10 mouse cellular contexts compared by ENCODE assay signal in genomic region chr6:61902715-61903114, GRCm38 (mm10).
A peak's percentile ranks its signal among the peaks of the same experiment; 100 is the strongest.
DNase-seq lines count a peak whose midpoint lies in the region; ATAC-seq lines count a peak whose summit lies in the region.
"Had no signal": no experiment of that assay in that cellular context is flagged by ENCODE, and none has a peak within 500 bp of the region (broad histone marks: within the 10 kb centered on the region; RNA-seq: fewer than 3 reads in every experiment).

No protein-coding gene starts in this region.

- H3K4me3 ChIP-seq in liver, embryonic 11.5 days (ENCODE audit: low read depth, low read length) = no peak overlapping the region

- 25% methylated on average over 1 of the region's 1 CpGs for WGBS in liver, embryonic 11.5 days

- no peaks in the 10 kb centered on the region for H3K4me1 ChIP-seq in liver, embryonic 11.5 days (replicated peaks; ENCODE audit: control insufficient read depth, insufficient read depth, low read length)

- DNase-seq in heart, postnatal 4 days = peak; percentile 4
- no peak for DNase-seq in heart, adult 11 months
- peak; percentile 5 for DNase-seq in right cerebral cortex, adult 18-20 months
- DNase-seq in right cerebral cortex, postnatal 25 days = no peak
- DNase-seq in embryo, embryonic 11 days = peak; percentile 14
- DNase-seq in liver, embryonic 11.5 days (ENCODE audit: low spot score) = no peak
- no peak for DNase-seq in gastrocnemius, adult 18-20 months (ENCODE audit: low spot score)
- DNase-seq: heart, postnatal 36 days had no signal

- ATAC-seq in megakaryocyte progenitor cell, adult 5-6 weeks (replicated peaks; ENCODE audit: poor library complexity) = peak; percentile 46
- no peak for ATAC-seq in liver, embryonic 11.5 days (replicated peaks; ENCODE audit: low FRiP score)
- ATAC-seq: forebrain, embryonic 16.5 days had no signal

- no peaks in the 10 kb centered on the region for H3K9me3 ChIP-seq in liver, embryonic 11.5 days (ENCODE audit: control insufficient read depth, low read length)

- no peaks in the 10 kb centered on the region for H3K36me3 ChIP-seq in liver, embryonic 11.5 days (ENCODE audit: control insufficient read depth, insufficient read depth, low read length)

- no peak overlapping the region for H3K4me2 ChIP-seq in liver, embryonic 11.5 days

- no peaks in the 10 kb centered on the region for H3K27me3 ChIP-seq in liver, embryonic 11.5 days (replicated peaks; ENCODE audit: control insufficient read depth, insufficient read depth, low read length)

- no peak overlapping the region for H3K27ac ChIP-seq in liver, embryonic 11.5 days (ENCODE audit: low read depth, low read length)

- H3K9ac ChIP-seq in liver, embryonic 11.5 days (ENCODE audit: low read depth, low read length) = no peak overlapping the region

Comparison
In these comparisons a context has a peak if more than half of its experiments do, and no peak if none do; other contexts are left out.
1. DNase-seq: peak in heart, postnatal 4 days (single experiment), right cerebral cortex, adult 18-20 months (single experiment) and embryo, embryonic 11 days (single experiment); none in heart, adult 11 months (single experiment), right cerebral cortex, postnatal 25 days (single experiment), liver, embryonic 11.5 days (single experiment) and gastrocnemius, adult 18-20 months (single experiment).